Mouse (Mus musculus) testis, adult 2 months (tissue): Measurements from ENCODE around the gene Nanos3.

Experiments
- CTCF ChIP-seq: fragments of 200-500 bp; IDR thresholded peaks from 2 replicates; pipeline ENCODE4 v1.5.1; 2012; ENCODE audit warnings: low read depth, mild to moderate bottlenecking, inconsistent platforms, low read length, moderate library complexity; ENCODE audit not compliant: control insufficient read depth, insufficient read depth, insufficient replicate concordance
- POLR2A ChIP-seq: fragments of 200-500 bp; IDR thresholded peaks from 2 replicates; pipeline ENCODE4 v1.6.1; 2012; ENCODE audit warnings: low read depth, mild to moderate bottlenecking, inconsistent platforms, low read length, moderate library complexity; ENCODE audit not compliant: control insufficient read depth

DNA sequence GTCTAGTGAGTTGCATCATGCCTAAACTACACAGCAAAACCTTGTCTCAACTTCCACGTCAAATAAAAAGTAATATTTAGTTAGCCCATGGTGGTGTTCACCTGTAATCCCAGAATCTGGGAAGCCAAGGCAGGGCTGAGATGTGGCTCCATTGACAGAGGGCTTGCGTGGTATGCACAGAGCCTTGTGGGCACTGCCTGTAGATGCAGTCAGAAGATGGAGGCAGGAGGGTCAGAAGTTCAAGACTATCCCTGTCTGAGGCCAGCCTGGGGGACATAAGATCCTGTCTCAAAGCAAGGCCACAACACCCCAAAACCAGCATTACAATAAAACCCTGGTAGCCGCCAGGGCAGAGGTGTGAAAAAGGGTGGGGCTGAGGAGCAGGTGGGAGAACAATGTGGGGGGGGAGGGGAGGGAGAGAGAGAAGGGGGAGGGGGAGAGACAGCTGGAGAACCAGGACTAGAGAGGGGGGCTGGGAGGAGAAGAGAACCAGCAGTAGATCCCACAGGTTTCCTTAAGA lies 9.3 kb upstream of the Nanos3 start:
- TF ChIP-seq CTCF (no peak), POLR2A (no peak)
